In genomic region chr2:114784191-114784590, GRCm38 (mm10) we compare ENCODE assay signal across 13 mouse cellular contexts.
DNase-seq lines count a peak whose midpoint lies in the region; ATAC-seq and TF ChIP-seq lines count a peak whose summit lies in the region.
"Had no signal": no experiment of that assay in that cellular context is flagged by ENCODE, and none has a peak within 500 bp of the region (broad histone marks: within the 10 kb centered on the region; RNA-seq: fewer than 3 reads in every experiment).

No protein-coding gene starts in this region.

- H3K27me3 ChIP-seq in kidney, adult 2 months (replicated peaks; ENCODE audit: control insufficient read depth, insufficient read depth, low read length), result no peaks in the 10 kb centered on the region
- H3K27me3 ChIP-seq in kidney, embryonic 16.5 days (ENCODE audit: insufficient read depth, low read length), result no peaks in the 10 kb centered on the region
- peaks cover 6% of the 10 kb centered on the region; the same call in 1 of the 2 replicates for H3K27me3 ChIP-seq in limb, embryonic 12.5 days
- H3K27me3 ChIP-seq: liver, embryonic 13.5 days; megakaryocyte, embryonic 14.5 days had no signal

- TF ChIP-seq POLR2A in kidney, adult 2 months (IDR thresholded peaks at IDR 0.05; ENCODE audit: low read depth, low read length), result no peak

- TF ChIP-seq CTCF in kidney, adult 2 months (conservative IDR thresholded peaks at IDR 0.05; ENCODE audit: insufficient read depth, insufficient read length, low read depth, low read length), result no peak

- H3K4me2 ChIP-seq in kidney, embryonic 16.5 days (replicated peaks; ENCODE audit: low read depth, low read length), result no peak overlapping the region
- H3K4me2 ChIP-seq in limb, embryonic 12.5 days, result no peak overlapping the region
- H3K4me2 ChIP-seq: liver, embryonic 13.5 days had no signal

- no peaks in the 10 kb centered on the region for H3K9me3 ChIP-seq in kidney, embryonic 16.5 days (ENCODE audit: low read length)
- H3K9me3 ChIP-seq in limb, embryonic 12.5 days, result no peaks in the 10 kb centered on the region
- H3K9me3 ChIP-seq: liver, embryonic 13.5 days had no signal

- no peaks in the 10 kb centered on the region for H3K36me3 ChIP-seq in kidney, adult 2 months (ENCODE audit: control insufficient read depth, insufficient read depth, low read length)
- no peaks in the 10 kb centered on the region for H3K36me3 ChIP-seq in kidney, embryonic 16.5 days (ENCODE audit: insufficient read depth, low read length)
- H3K36me3 ChIP-seq in limb, embryonic 12.5 days, result no peaks in the 10 kb centered on the region
- H3K36me3 ChIP-seq: liver, embryonic 13.5 days had no signal

- H3K4me1 ChIP-seq in kidney, adult 2 months (ENCODE audit: control insufficient read depth, insufficient read depth, low read length), result no peaks in the 10 kb centered on the region
- H3K4me1 ChIP-seq in kidney, embryonic 16.5 days (ENCODE audit: insufficient read depth, low read length), result no peaks in the 10 kb centered on the region
- H3K4me1 ChIP-seq in limb, embryonic 12.5 days (replicated peaks), result peaks cover 8% of the 10 kb centered on the region
- H3K4me1 ChIP-seq: liver, embryonic 13.5 days; megakaryocyte, embryonic 14.5 days had no signal

- ATAC-seq in kidney, embryonic 16.5 days (ENCODE audit: low FRiP score, low TSS enrichment), result no peak
- 0 out of 2 replicates have a peak, but pooled peaks have one; percentile 47 for ATAC-seq in limb, embryonic 12.5 days (ENCODE audit: insufficient number of reproducible peaks, insufficient read depth, low FRiP score, low TSS enrichment, low read depth)

- no peak overlapping the region for H3K4me3 ChIP-seq in kidney, adult 2 months (ENCODE audit: insufficient read depth, low read depth, low read length)
- no peak overlapping the region for H3K4me3 ChIP-seq in kidney, embryonic 16.5 days (ENCODE audit: low read length)
- no peak overlapping the region for H3K4me3 ChIP-seq in limb, embryonic 12.5 days (replicated peaks)
- H3K4me3 ChIP-seq: erythroblast, embryonic 14.5 days; layer of hippocampus, adult 2 months; liver, embryonic 13.5 days; megakaryocyte, embryonic 14.5 days had no signal

- no peak overlapping the region for H3K9ac ChIP-seq in kidney, embryonic 16.5 days (replicated peaks; ENCODE audit: low read length)
- no peak overlapping the region for H3K9ac ChIP-seq in limb, embryonic 12.5 days (replicated peaks)
- H3K9ac ChIP-seq: liver, embryonic 13.5 days had no signal

- peak overlapping the region; percentile 46; the same call in 1 of the 2 replicates for H3K27ac ChIP-seq in kidney, adult 2 months (ENCODE audit: insufficient read depth, low read depth, low read length)
- H3K27ac ChIP-seq in kidney, embryonic 16.5 days (ENCODE audit: low read length), result no peak overlapping the region
- H3K27ac ChIP-seq in limb, embryonic 12.5 days, result no peak overlapping the region
- H3K27ac ChIP-seq: layer of hippocampus, adult 2 months; liver, embryonic 13.5 days had no signal

- DNase-seq in adrenal gland, postnatal 14 days, result peak; percentile 6
- no peak for DNase-seq in adrenal gland, adult 18-20 months (ENCODE audit: low spot score in 2 of 2)
- DNase-seq in kidney, adult 2 months, result no peak
- peak; percentile 24 to 31 for DNase-seq in cerebellum, postnatal 14 days
- DNase-seq in left cerebral cortex, adult 18-20 months (ENCODE audit: low spot score in 2 of 2), result no peak
- no peak for DNase-seq in embryo, embryonic 10 days (ENCODE audit: low spot score)
- DNase-seq: gastrocnemius, postnatal 36 days; liver, embryonic 13.5 days had no signal

Comparison
In these comparisons a context has a peak if more than half of its experiments do, and no peak if none do; other contexts are left out.
1. DNase-seq: peak in adrenal gland, postnatal 14 days (single experiment) and cerebellum, postnatal 14 days (2 of 2); none in adrenal gland, adult 18-20 months (0 of 2), kidney, adult 2 months (single experiment), left cerebral cortex, adult 18-20 months (0 of 2) and embryo, embryonic 10 days (single experiment).